9 mouse cellular contexts compared by ENCODE assay signal in the genomic region with DNA sequence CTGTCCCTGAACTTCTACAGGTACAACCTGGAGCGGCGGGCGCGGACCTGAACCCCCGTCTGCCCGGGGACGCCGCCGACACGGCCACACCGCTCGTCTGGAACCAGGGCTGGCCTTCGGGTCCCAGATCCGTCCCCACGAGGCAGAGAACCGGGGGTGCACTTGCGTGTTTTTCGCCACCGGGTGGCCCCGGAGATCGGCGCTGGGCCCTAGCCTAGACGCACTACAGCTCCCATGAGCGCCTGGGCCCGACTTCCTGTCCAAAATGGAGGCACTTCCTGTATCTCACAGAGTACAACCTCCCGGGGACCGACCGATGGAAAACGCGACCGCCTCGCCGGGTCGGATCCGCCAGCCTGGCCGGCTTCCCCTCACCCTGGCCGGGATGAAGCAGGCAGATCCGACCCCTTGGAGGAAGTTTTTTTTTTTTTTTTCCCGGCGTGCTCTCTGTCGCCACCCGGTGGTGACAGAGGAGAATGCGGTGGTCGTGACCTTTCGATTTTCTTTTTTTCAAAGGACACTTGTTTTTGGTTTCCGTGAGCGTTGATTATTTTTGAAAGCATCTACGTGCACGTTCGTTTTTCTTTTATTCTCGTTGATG. TPM values are rescaled to one million over a fixed set of nuclear protein-coding genes. Genes with fewer than 3 reads are reported as not detected.
DNase-seq lines count a peak whose midpoint lies in the region; ATAC-seq and TF ChIP-seq lines count a peak whose summit lies in the region.
"Not testable (repeated sequence)": the region's sequence is repeated elsewhere in the genome, so short reads cannot be mapped to it uniquely, and the experiment has no call there.
"Had no signal": no experiment of that assay in that cellular context is flagged by ENCODE, and none has a peak within 500 bp of the region (broad histone marks: within the 10 kb centered on the region; RNA-seq: fewer than 3 reads in every experiment).

No protein-coding gene starts in this region.

- not testable (repeated sequence) for H3K27ac ChIP-seq in MEL (ENCODE audit: control insufficient read depth, low read depth, low read length); hindbrain, embryonic 11.5 days (ENCODE audit: low read depth, low read length)
- 0 out of 2 replicates have a peak overlapping the region, but pooled peaks have one; percentile 7 for H3K27ac ChIP-seq in lung, embryonic 16.5 days (ENCODE audit: low read length)

- 59% methylated on average over 51 of the region's 51 CpGs for WGBS in hindbrain, embryonic 11.5 days
- 60% methylated on average over 51 of the region's 51 CpGs for WGBS in lung, embryonic 16.5 days

- not testable (repeated sequence) for H3K4me3 ChIP-seq in MEL (ENCODE audit: control insufficient read depth in 1 of 2, insufficient read depth in 1 of 2, low read depth in 2 of 2, low read length in 2 of 2); hindbrain, embryonic 11.5 days (ENCODE audit: low read depth, low read length)
- peak overlapping the region; percentile 19 for H3K4me3 ChIP-seq in lung, embryonic 16.5 days (ENCODE audit: low read length)

- TF ChIP-seq CTCF in MEL (IDR thresholded peaks at IDR 0.05 in 2 of 3, conservative IDR thresholded peaks at IDR 0.05 in 1 of 3; ENCODE audit: control insufficient read depth in 1 of 3, insufficient read depth in 1 of 3, low read depth in 2 of 3, low read length in 3 of 3, poor library complexity in 1 of 3, severe bottlenecking in 1 of 3) = not testable (repeated sequence)

- H3K9me3 ChIP-seq in MEL (replicated peaks; ENCODE audit: insufficient read depth, low read length) = not testable (repeated sequence)
- peaks cover 36% of the 10 kb centered on the region for H3K9me3 ChIP-seq in hindbrain, embryonic 11.5 days (ENCODE audit: control insufficient read depth, low read length)
- H3K9me3 ChIP-seq in lung, embryonic 16.5 days (ENCODE audit: control insufficient read depth, low read length) = peaks cover 36% of the 10 kb centered on the region

- H3K79me2 ChIP-seq in MEL (ENCODE audit: control insufficient read depth, insufficient read depth, low read length, poor library complexity) = not testable (repeated sequence)

- not testable (repeated sequence) for H3K9ac ChIP-seq in MEL (ENCODE audit: control insufficient read depth, low read depth, low read length, poor library complexity, severe bottlenecking); hindbrain, embryonic 11.5 days (ENCODE audit: low read depth, low read length); lung, embryonic 16.5 days (ENCODE audit: low read length)

- not testable (repeated sequence) for H3K36me3 ChIP-seq in MEL (ENCODE audit: control insufficient read depth in 1 of 2, insufficient read depth in 2 of 2, low read length in 2 of 2)
- H3K36me3 ChIP-seq in hindbrain, embryonic 11.5 days (ENCODE audit: control insufficient read depth, insufficient read depth, low read length) = peaks cover 15% of the 10 kb centered on the region
- H3K36me3 ChIP-seq in lung, embryonic 16.5 days (ENCODE audit: control insufficient read depth, insufficient read depth, low read length) = peaks cover 34% of the 10 kb centered on the region

- not testable (repeated sequence) for H3K4me2 ChIP-seq in hindbrain, embryonic 11.5 days (replicated peaks; ENCODE audit: low read depth, low read length); lung, embryonic 16.5 days (ENCODE audit: low read depth, low read length)

- DNase-seq in MEL (ENCODE audit: low read depth, low spot score) = peak; percentile 78
- peak; percentile 89 to 99 for DNase-seq in cerebellum, postnatal 10 days
- peak; percentile 85 to 92 for DNase-seq in frontal cortex, postnatal 10 days (ENCODE audit: low spot score in 2 of 2)
- peak; percentile 75 for DNase-seq in hindbrain, embryonic 11.5 days (ENCODE audit: low spot score)
- peak; percentile 91 to 97 for DNase-seq in layer of hippocampus, postnatal 10 days (ENCODE audit: low spot score in 2 of 2)
- peak; percentile 69 for DNase-seq in ovary, postnatal 10 days (ENCODE audit: low spot score)
- peak; percentile 96 for DNase-seq in thymus, postnatal 25 days

- peak; percentile 91 for ATAC-seq in hindbrain, embryonic 11.5 days (ENCODE audit: low FRiP score)
- peak; percentile 90 for ATAC-seq in lung, embryonic 16.5 days (ENCODE audit: low read depth)

- H3K4me1 ChIP-seq in MEL (ENCODE audit: control insufficient read depth in 1 of 2, insufficient read depth in 2 of 2, low read length in 2 of 2); hindbrain, embryonic 11.5 days (replicated peaks; ENCODE audit: control insufficient read depth, insufficient read depth, low read length); lung, embryonic 16.5 days (replicated peaks; ENCODE audit: control insufficient read depth, insufficient read depth, low read length): not testable (repeated sequence)

- H3K27me3 ChIP-seq in MEL (ENCODE audit: control insufficient read depth in 1 of 2, insufficient read depth in 2 of 2, low read length in 2 of 2); hindbrain, embryonic 11.5 days (ENCODE audit: control insufficient read depth, insufficient read depth, low read length); lung, embryonic 16.5 days (ENCODE audit: control insufficient read depth, insufficient read depth, low read depth, low read length): not testable (repeated sequence)

- not testable (repeated sequence) for TF ChIP-seq RAD21 in MEL (IDR thresholded peaks at IDR 0.05; ENCODE audit: low read depth, low read length)

- not testable (repeated sequence) for TF ChIP-seq EP300 in MEL (IDR thresholded peaks at IDR 0.05; ENCODE audit: low read depth in 1 of 2, low read length in 2 of 2)

- not testable (repeated sequence) for TF ChIP-seq POLR2A in MEL (IDR thresholded peaks at IDR 0.05; ENCODE audit: control insufficient read depth in 1 of 2, insufficient read depth in 1 of 2, low read depth in 1 of 2, low read length in 2 of 2, poor library complexity in 1 of 2)

RNA-seq across cellular contexts. Expression of a gene that starts 10.1 kb away (rescaled TPM):
- total RNA-seq in MEL (2012; rRNA removed) = not detected in 2 replicates
- not detected for polyA plus RNA-seq in MEL (2012; ENCODE audit: insufficient read depth in 1 of 2, insufficient read length in 2 of 2, low read depth in 1 of 2, low replicate concordance in 2 of 2, missing spikeins in 1 of 2)
- polyA plus RNA-seq in hindbrain, embryonic 11.5 days (2014; fragmentation: Nextera tagmentation; extraction: Ambion mirVana) = not detected in 2 replicates
- total RNA-seq in layer of hippocampus, postnatal 10 days (2021) = not detected
- polyA plus RNA-seq in lung, embryonic 16.5 days (2015; fragmentation: Nextera tagmentation; extraction: Ambion mirVana) = not detected in 2 replicates
- polyA plus RNA-seq: gonadal fat pad, adult 2 months had no signal

RNA-seq across cellular contexts. Expression of a gene that starts 40.1 kb away (rescaled TPM):
- not detected in 2 replicates for total RNA-seq in MEL (2012; rRNA removed)
- polyA plus RNA-seq in MEL (2012; ENCODE audit: insufficient read depth in 1 of 2, insufficient read length in 2 of 2, low read depth in 1 of 2, low replicate concordance in 2 of 2, missing spikeins in 1 of 2) = not detected
- not detected in 2 replicates for polyA plus RNA-seq in hindbrain, embryonic 11.5 days (2014; fragmentation: Nextera tagmentation; extraction: Ambion mirVana)
- total RNA-seq in layer of hippocampus, postnatal 10 days (2021) = not detected
- polyA plus RNA-seq in lung, embryonic 16.5 days (2015; fragmentation: Nextera tagmentation; extraction: Ambion mirVana) = not detected in 2 replicates
- polyA plus RNA-seq: gonadal fat pad, adult 2 months had no signal
